Mouse (Mus musculus): Measurements from ENCODE around the gene Dnah11. TPM values are rescaled to one million over a fixed set of nuclear protein-coding genes. Genes with fewer than 3 reads are reported as not detected.

Gene Dnah11
- polyA plus RNA-seq, 1 experiment from 2014 or later, result 0.29 TPM

- H3K36me3 ChIP-seq (replicated peaks; ENCODE audit: control insufficient read depth, insufficient read depth, low read depth, low read length), result no peaks in the 10 kb centered on the region
- ATAC-seq (replicated peaks; ENCODE audit: insufficient number of reproducible peaks, low FRiP score, low TSS enrichment, low read depth), result 0 out of 2 replicates have a peak, but pooled peaks have one; percentile 7
- peak; percentile 58 for DNase-seq (ENCODE audit: low spot score)
- H3K4me1 ChIP-seq (ENCODE audit: control insufficient read depth, insufficient read depth, low read length), result no peaks in the 10 kb centered on the region
- H3K4me3 ChIP-seq (ENCODE audit: low read depth, low read length), result no peak overlapping the region
- no peak overlapping the region for H3K4me2 ChIP-seq (ENCODE audit: low read depth, low read length)
- H3K27ac ChIP-seq (replicated peaks; ENCODE audit: low read depth, low read length), result no peak overlapping the region
- no peaks in the 10 kb centered on the region for H3K9me3 ChIP-seq (replicated peaks; ENCODE audit: control insufficient read depth, low read length)
- 15% methylated on average over 4 of the region's 4 CpGs for WGBS
- H3K9ac ChIP-seq (replicated peaks; ENCODE audit: low read length), result no peak overlapping the region
- peaks cover 8% of the 10 kb centered on the region; the same call in 1 of the 2 replicates for H3K27me3 ChIP-seq (ENCODE audit: control insufficient read depth, insufficient read depth, low read length)
These were observed 12.5 kb downstream of the Dnah11 start for GRCm38 (mm10) chr12:118186120-118186880.

GRCm38 (mm10) chr12:118184731-118185130 is 14.1 kb downstream of the Dnah11 start:
- WGBS, result 70% methylated on average over 1 of the region's 1 CpGs
- no peak overlapping the region for H3K4me2 ChIP-seq (ENCODE audit: low read depth, low read length)
- H3K27ac ChIP-seq (replicated peaks; ENCODE audit: low read depth, low read length), result no peak overlapping the region
- peaks cover 8% of the 10 kb centered on the region; the same call in 1 of the 2 replicates for H3K27me3 ChIP-seq (ENCODE audit: control insufficient read depth, insufficient read depth, low read length)
- DNase-seq (ENCODE audit: low spot score) (no peak), ATAC-seq (replicated peaks; ENCODE audit: insufficient number of reproducible peaks, low FRiP score, low TSS enrichment, low read depth) (no peak)
- H3K9ac ChIP-seq (replicated peaks; ENCODE audit: low read length), result no peak overlapping the region
- no peaks in the 10 kb centered on the region for H3K9me3 ChIP-seq (replicated peaks; ENCODE audit: control insufficient read depth, low read length)
- no peaks in the 10 kb centered on the region for H3K36me3 ChIP-seq (replicated peaks; ENCODE audit: control insufficient read depth, insufficient read depth, low read depth, low read length)
- no peaks in the 10 kb centered on the region for H3K4me1 ChIP-seq (ENCODE audit: control insufficient read depth, insufficient read depth, low read length)
- no peak overlapping the region for H3K4me3 ChIP-seq (ENCODE audit: low read depth, low read length)

- ATAC-seq (replicated peaks; ENCODE audit: insufficient number of reproducible peaks, low FRiP score, low TSS enrichment, low read depth), result no peak
- no peak overlapping the region for H3K9ac ChIP-seq (replicated peaks; ENCODE audit: low read length)
- 90% methylated on average over 5 of the region's 5 CpGs for WGBS
- H3K4me1 ChIP-seq (ENCODE audit: control insufficient read depth, insufficient read depth, low read length), result no peaks in the 10 kb centered on the region
- H3K4me2 ChIP-seq (ENCODE audit: low read depth, low read length), result no peak overlapping the region
- no peak for DNase-seq (ENCODE audit: low spot score)
- no peak overlapping the region for H3K4me3 ChIP-seq (ENCODE audit: low read depth, low read length)
- H3K27ac ChIP-seq (replicated peaks; ENCODE audit: low read depth, low read length), result no peak overlapping the region
- H3K9me3 ChIP-seq (replicated peaks; ENCODE audit: control insufficient read depth, low read length), result no peaks in the 10 kb centered on the region
- H3K27me3 ChIP-seq (ENCODE audit: control insufficient read depth, insufficient read depth, low read length), result no peaks in the 10 kb centered on the region; the same call in 1 of the 2 replicates
- H3K36me3 ChIP-seq (replicated peaks; ENCODE audit: control insufficient read depth, insufficient read depth, low read depth, low read length), result no peaks in the 10 kb centered on the region
These were observed 21.1 kb downstream of the Dnah11 start for GRCm38 (mm10) chr12:118177756-118178155.

GRCm38 (mm10) chr12:118164785-118165184 is 34.1 kb downstream of the Dnah11 start:
- Histone ChIP-seq H3K36me3 (replicated peaks; ENCODE audit: control insufficient read depth, insufficient read depth, low read depth, low read length) (no peaks in the 10 kb centered on the region), H3K9ac (replicated peaks; ENCODE audit: low read length) (no peak overlapping the region), H3K27me3 (ENCODE audit: control insufficient read depth, insufficient read depth, low read length) (no peaks in the 10 kb centered on the region), H3K9me3 (replicated peaks; ENCODE audit: control insufficient read depth, low read length) (no peaks in the 10 kb centered on the region), H3K4me1 (ENCODE audit: control insufficient read depth, insufficient read depth, low read length) (no peaks in the 10 kb centered on the region), H3K4me2 (ENCODE audit: low read depth, low read length) (no peak overlapping the region), H3K27ac (replicated peaks; ENCODE audit: low read depth, low read length) (no peak overlapping the region), H3K4me3 (ENCODE audit: low read depth, low read length) (no peak overlapping the region)
- no peak for ATAC-seq (replicated peaks; ENCODE audit: insufficient number of reproducible peaks, low FRiP score, low TSS enrichment, low read depth)
- no peak for DNase-seq (ENCODE audit: low spot score)
- 39% methylated on average over 4 of the region's 4 CpGs for WGBS

GRCm38 (mm10) chr12:118156986-118157385 is 41.9 kb downstream of the Dnah11 start:
- no peaks in the 10 kb centered on the region for H3K36me3 ChIP-seq (replicated peaks; ENCODE audit: control insufficient read depth, insufficient read depth, low read depth, low read length)
- no peaks in the 10 kb centered on the region for H3K27me3 ChIP-seq (ENCODE audit: control insufficient read depth, insufficient read depth, low read length)
- no peak overlapping the region for H3K27ac ChIP-seq (replicated peaks; ENCODE audit: low read depth, low read length)
- H3K4me3 ChIP-seq (ENCODE audit: low read depth, low read length), result no peak overlapping the region
- H3K4me1 ChIP-seq (ENCODE audit: control insufficient read depth, insufficient read depth, low read length), result no peaks in the 10 kb centered on the region
- ATAC-seq (replicated peaks; ENCODE audit: insufficient number of reproducible peaks, low FRiP score, low TSS enrichment, low read depth) (no peak), DNase-seq (ENCODE audit: low spot score) (no peak)
- WGBS, result 86% methylated on average over 5 of the region's 5 CpGs
- no peak overlapping the region for H3K9ac ChIP-seq (replicated peaks; ENCODE audit: low read length)
- H3K9me3 ChIP-seq (replicated peaks; ENCODE audit: control insufficient read depth, low read length), result no peaks in the 10 kb centered on the region
- no peak overlapping the region for H3K4me2 ChIP-seq (ENCODE audit: low read depth, low read length)

GRCm38 (mm10) chr12:118147521-118148033 is 51.3 kb downstream of the Dnah11 start:
- Histone ChIP-seq H3K4me3 (ENCODE audit: low read depth, low read length) (no peak overlapping the region), H3K4me2 (ENCODE audit: low read depth, low read length) (no peak overlapping the region), H3K4me1 (ENCODE audit: control insufficient read depth, insufficient read depth, low read length) (no peaks in the 10 kb centered on the region), H3K27ac (replicated peaks; ENCODE audit: low read depth, low read length) (no peak overlapping the region), H3K27me3 (ENCODE audit: control insufficient read depth, insufficient read depth, low read length) (no peaks in the 10 kb centered on the region), H3K9me3 (replicated peaks; ENCODE audit: control insufficient read depth, low read length) (no peaks in the 10 kb centered on the region), H3K9ac (replicated peaks; ENCODE audit: low read length) (no peak overlapping the region), H3K36me3 (replicated peaks; ENCODE audit: control insufficient read depth, insufficient read depth, low read depth, low read length) (no peaks in the 10 kb centered on the region)
- 83% methylated on average over 2 of the region's 2 CpGs for WGBS
- DNase-seq (ENCODE audit: low spot score) (no peak), ATAC-seq (replicated peaks; ENCODE audit: insufficient number of reproducible peaks, low FRiP score, low TSS enrichment, low read depth) (no peak)

- no peak for DNase-seq (ENCODE audit: low spot score)
- H3K4me3 ChIP-seq (ENCODE audit: low read depth, low read length), result no peak overlapping the region
- no peaks in the 10 kb centered on the region for H3K9me3 ChIP-seq (replicated peaks; ENCODE audit: control insufficient read depth, low read length)
- no peaks in the 10 kb centered on the region for H3K27me3 ChIP-seq (ENCODE audit: control insufficient read depth, insufficient read depth, low read length)
- ATAC-seq (replicated peaks; ENCODE audit: insufficient number of reproducible peaks, low FRiP score, low TSS enrichment, low read depth), result no peak
- H3K4me1 ChIP-seq (ENCODE audit: control insufficient read depth, insufficient read depth, low read length), result no peaks in the 10 kb centered on the region
- H3K4me2 ChIP-seq (ENCODE audit: low read depth, low read length), result no peak overlapping the region
- H3K27ac ChIP-seq (replicated peaks; ENCODE audit: low read depth, low read length), result no peak overlapping the region
- no peak overlapping the region for H3K9ac ChIP-seq (replicated peaks; ENCODE audit: low read length)
- H3K36me3 ChIP-seq (replicated peaks; ENCODE audit: control insufficient read depth, insufficient read depth, low read depth, low read length), result no peaks in the 10 kb centered on the region
- WGBS, result 89% methylated on average over 4 of the region's 4 CpGs
These were observed 70.7 kb downstream of the Dnah11 start for GRCm38 (mm10) chr12:118128116-118128515.

GRCm38 (mm10) chr12:118119668-118120067 is 79.2 kb downstream of the Dnah11 start:
- Histone ChIP-seq H3K4me1 (ENCODE audit: control insufficient read depth, insufficient read depth, low read length) (no peaks in the 10 kb centered on the region), H3K9ac (replicated peaks; ENCODE audit: low read length) (no peak overlapping the region), H3K36me3 (replicated peaks; ENCODE audit: control insufficient read depth, insufficient read depth, low read depth, low read length) (no peaks in the 10 kb centered on the region), H3K27me3 (ENCODE audit: control insufficient read depth, insufficient read depth, low read length) (no peaks in the 10 kb centered on the region), H3K4me3 (ENCODE audit: low read depth, low read length) (no peak overlapping the region), H3K4me2 (ENCODE audit: low read depth, low read length) (no peak overlapping the region), H3K9me3 (replicated peaks; ENCODE audit: control insufficient read depth, low read length) (no peaks in the 10 kb centered on the region), H3K27ac (replicated peaks; ENCODE audit: low read depth, low read length) (no peak overlapping the region)
- ATAC-seq (replicated peaks; ENCODE audit: insufficient number of reproducible peaks, low FRiP score, low TSS enrichment, low read depth) (no peak), DNase-seq (ENCODE audit: low spot score) (no peak)
- 97% methylated on average over 3 of the region's 3 CpGs for WGBS

Measured in embryonic facial prominence, embryonic 11.5 days (tissue).